Mouse (Mus musculus): ENCODE data around the gene Ezh2.
A peak's percentile ranks its signal among the peaks of the same experiment; 100 is the strongest.
"Not testable (repeated sequence)": the region's sequence is repeated elsewhere in the genome, so short reads cannot be mapped to it uniquely, and the experiment has no call there.

Ezh2 gene

DNA sequence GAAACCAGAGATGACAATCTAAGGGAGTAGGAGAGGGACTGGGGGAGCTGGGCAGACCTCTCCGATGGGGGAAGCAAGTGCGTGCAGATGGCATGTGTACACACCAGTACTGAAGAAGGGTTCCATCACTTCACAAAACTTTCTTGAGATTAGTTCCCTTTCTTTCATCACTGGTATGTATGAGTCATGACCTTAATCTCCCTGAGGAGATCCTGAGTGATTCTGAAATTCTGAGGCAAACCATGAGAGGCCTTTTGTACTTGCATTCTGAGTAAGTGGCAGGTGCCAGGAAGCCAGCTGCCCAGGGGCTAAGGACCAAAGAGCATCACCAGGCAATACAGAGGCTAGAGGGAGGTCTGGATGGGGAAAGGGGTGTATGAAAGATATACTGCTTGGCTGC, 25.9 kb upstream of the Ezh2 start:
- H3K36me3 ChIP-seq (ENCODE audit: insufficient read depth, low read length), result no peaks in the 10 kb centered on the region
- no peaks in the 10 kb centered on the region for H3K27me3 ChIP-seq (ENCODE audit: insufficient read depth, low read length)
- no peaks in the 10 kb centered on the region for H3K9me3 ChIP-seq (ENCODE audit: low read length)
- TF ChIP-seq POU5F1 (IDR thresholded peaks at IDR 0.05; ENCODE audit: borderline replicate concordance, low read length), result no peak
- no peak for TF ChIP-seq CTCF (conservative IDR thresholded peaks at IDR 0.05; ENCODE audit: low read length)
- TF ChIP-seq NANOG (IDR thresholded peaks at IDR 0.05; ENCODE audit: borderline replicate concordance, low read length), result no peak
- no peak overlapping the region for H3K4me3 ChIP-seq (replicated peaks; ENCODE audit: low read length)
- no peaks in the 10 kb centered on the region; the same call in 1 of the 2 replicates for H3K4me1 ChIP-seq (replicated peaks; ENCODE audit: low read depth, low read length)

DNA sequence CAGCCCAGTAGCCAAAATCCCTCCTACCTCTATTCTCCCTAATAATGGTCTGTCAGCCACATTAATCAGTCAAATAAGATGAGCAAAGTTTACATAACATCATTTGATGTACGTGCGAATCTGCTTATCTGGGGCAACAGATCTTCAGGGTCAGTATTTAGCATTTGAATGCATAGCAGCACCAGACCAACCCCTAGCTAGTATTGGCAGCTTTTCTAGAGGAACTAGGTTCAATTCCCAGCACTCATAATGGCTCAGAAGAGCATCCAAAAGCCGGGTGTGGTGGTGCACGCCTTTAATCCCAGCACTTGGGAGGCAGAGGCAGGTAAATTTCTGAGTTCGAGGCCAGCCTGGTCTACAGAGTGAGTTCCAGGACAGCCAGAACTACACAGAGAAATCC, 13.2 kb upstream of the Ezh2 start:
- H3K4me1 ChIP-seq (replicated peaks; ENCODE audit: low read depth, low read length), result peaks cover 39% of the 10 kb centered on the region
- H3K9me3 ChIP-seq (ENCODE audit: low read length); H3K27me3 ChIP-seq (ENCODE audit: insufficient read depth, low read length); H3K4me3 ChIP-seq (replicated peaks; ENCODE audit: low read length); H3K36me3 ChIP-seq (ENCODE audit: insufficient read depth, low read length): not testable (repeated sequence)

DNA sequence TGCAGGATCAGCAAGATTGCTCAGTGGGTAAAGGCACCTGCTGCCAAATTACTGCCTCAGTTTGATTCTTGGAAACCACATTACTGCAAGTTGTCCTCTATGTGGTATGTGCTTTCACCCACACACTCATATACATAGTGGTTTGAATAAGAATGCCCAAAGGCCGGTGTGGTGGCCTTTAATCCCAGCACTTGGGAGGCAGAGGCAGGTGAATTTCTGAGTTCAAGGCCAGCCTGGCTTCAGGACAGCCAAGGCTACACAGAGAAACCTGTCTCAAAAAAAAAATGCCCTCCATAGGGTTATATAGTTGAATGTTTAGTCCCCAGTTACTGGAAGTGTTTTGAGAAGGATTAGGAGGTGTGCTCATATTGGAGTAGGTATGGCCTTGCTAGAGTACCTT, 6.8 kb upstream of the Ezh2 start:
- TF ChIP-seq CTCF (conservative IDR thresholded peaks at IDR 0.05; ENCODE audit: low read length) (no peak), POU5F1 (IDR thresholded peaks at IDR 0.05; ENCODE audit: borderline replicate concordance, low read length) (peak; percentile 35; the same call in 1 of the 2 replicates)
- Histone ChIP-seq H3K9me3 (ENCODE audit: low read length) (no peaks in the 10 kb centered on the region), H3K36me3 (ENCODE audit: insufficient read depth, low read length) (no peaks in the 10 kb centered on the region), H3K27me3 (ENCODE audit: insufficient read depth, low read length) (no peaks in the 10 kb centered on the region), H3K4me3 (replicated peaks; ENCODE audit: low read length) (no peak overlapping the region), H3K4me1 (replicated peaks; ENCODE audit: low read depth, low read length) (peaks cover 64% of the 10 kb centered on the region)

DNA sequence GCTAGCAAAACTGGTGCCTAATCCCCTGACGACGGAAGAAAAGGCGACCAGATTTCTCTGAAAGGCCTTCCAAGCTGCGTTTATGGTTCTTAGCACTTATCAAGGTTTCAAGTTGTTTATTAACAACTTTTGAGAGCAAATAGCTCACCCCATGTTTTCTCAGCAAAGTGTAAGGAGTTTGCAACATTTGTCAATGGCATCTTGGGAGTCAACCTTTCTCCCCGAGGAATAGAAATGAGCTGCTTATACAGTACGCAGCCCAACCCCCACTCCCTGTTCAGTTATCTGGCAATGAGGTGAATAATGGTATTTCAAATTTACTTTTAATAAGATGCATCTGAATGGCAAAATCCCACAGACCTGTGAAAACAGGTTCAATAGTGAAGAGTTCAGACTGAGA, 555 bp upstream of the Ezh2 start:
- H3K27me3 ChIP-seq (ENCODE audit: insufficient read depth, low read length), result no peaks in the 10 kb centered on the region
- H3K4me3 ChIP-seq (replicated peaks; ENCODE audit: low read length), result peak overlapping the region; percentile 90
- no peaks in the 10 kb centered on the region for H3K9me3 ChIP-seq (ENCODE audit: low read length)
- no peaks in the 10 kb centered on the region for H3K36me3 ChIP-seq (ENCODE audit: insufficient read depth, low read length)
- H3K4me1 ChIP-seq (replicated peaks; ENCODE audit: low read depth, low read length), result peaks cover 65% of the 10 kb centered on the region
- no peak for TF ChIP-seq NANOG (IDR thresholded peaks at IDR 0.05; ENCODE audit: borderline replicate concordance, low read length)
- TF ChIP-seq POU5F1 (IDR thresholded peaks at IDR 0.05; ENCODE audit: borderline replicate concordance, low read length), result no peak
- no peak for TF ChIP-seq CTCF (conservative IDR thresholded peaks at IDR 0.05; ENCODE audit: low read length)

DNA sequence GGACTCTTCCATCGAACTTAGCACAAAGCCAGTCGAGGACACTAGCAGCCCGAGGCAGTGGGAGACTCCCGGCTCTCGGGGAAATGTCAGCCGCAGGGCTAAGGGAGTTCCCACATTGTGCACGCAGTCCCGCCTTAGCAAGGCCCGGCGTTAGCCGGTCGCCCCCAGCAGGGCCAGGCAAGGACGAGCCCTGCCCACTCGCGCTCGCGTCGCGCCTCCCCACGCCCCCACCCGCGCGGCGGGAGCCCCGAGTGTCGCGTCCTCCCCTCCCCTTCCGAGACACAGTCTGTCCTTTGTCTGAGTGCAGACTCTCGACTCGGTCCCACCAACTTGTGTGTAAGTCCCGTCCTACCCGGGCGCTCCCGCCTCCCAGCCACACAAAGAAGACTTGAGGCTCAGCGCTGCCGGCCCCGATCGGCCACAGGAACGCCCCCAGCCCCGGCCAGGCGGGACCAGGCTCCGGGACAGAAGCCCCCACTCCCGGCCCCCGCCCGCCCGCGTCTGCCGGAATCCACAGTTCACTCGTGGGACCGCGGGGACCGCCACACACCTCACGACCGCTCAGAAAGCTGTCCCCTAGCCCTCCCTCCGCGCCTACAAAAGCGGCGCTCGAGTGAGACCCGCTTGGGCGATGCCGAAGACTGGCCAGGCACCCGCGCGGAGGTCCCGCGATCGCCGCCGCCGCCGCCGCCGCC, 853 bp downstream of the Ezh2 start:
- Histone ChIP-seq H3K27me3 (ENCODE audit: insufficient read depth, low read length) (no peaks in the 10 kb centered on the region), H3K9me3 (ENCODE audit: low read length) (no peaks in the 10 kb centered on the region), H3K36me3 (ENCODE audit: insufficient read depth, low read length) (peaks cover 6% of the 10 kb centered on the region; the same call in 1 of the 2 replicates), H3K4me1 (replicated peaks; ENCODE audit: low read depth, low read length) (peaks cover 63% of the 10 kb centered on the region), H3K4me3 (replicated peaks; ENCODE audit: low read length) (peak overlapping the region; percentile 90)
- no peak for TF ChIP-seq NANOG (IDR thresholded peaks at IDR 0.05; ENCODE audit: borderline replicate concordance, low read length)
- TF ChIP-seq POU5F1 (IDR thresholded peaks at IDR 0.05; ENCODE audit: borderline replicate concordance, low read length), result no peak
- no peak for TF ChIP-seq CTCF (conservative IDR thresholded peaks at IDR 0.05; ENCODE audit: low read length)

DNA sequence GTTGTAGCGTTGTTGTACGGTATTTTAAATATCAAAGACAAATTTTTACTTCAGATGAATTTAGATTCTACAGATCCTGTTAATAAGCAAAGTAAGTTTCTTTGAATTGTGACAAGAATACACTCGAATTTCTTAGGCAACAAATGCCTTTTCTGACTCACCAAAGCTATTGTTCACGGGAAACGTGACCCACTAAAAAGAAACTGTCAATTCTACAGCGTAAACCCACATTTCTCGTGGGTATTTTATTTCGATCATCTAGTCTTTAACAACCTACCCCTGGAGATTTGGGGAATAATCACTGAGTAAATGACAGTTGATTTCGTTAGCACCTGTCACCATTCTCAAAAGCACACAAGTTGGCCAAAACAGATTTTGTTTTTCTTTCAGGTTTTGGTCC, 1.6 kb downstream of the Ezh2 start:
- TF ChIP-seq CTCF (conservative IDR thresholded peaks at IDR 0.05; ENCODE audit: low read length) (no peak), POU5F1 (IDR thresholded peaks at IDR 0.05; ENCODE audit: borderline replicate concordance, low read length) (no peak), NANOG (IDR thresholded peaks at IDR 0.05; ENCODE audit: borderline replicate concordance, low read length) (no peak)
- peak overlapping the region; percentile 90 for H3K4me3 ChIP-seq (replicated peaks; ENCODE audit: low read length)
- peaks cover 6% of the 10 kb centered on the region; the same call in 1 of the 2 replicates for H3K36me3 ChIP-seq (ENCODE audit: insufficient read depth, low read length)

DNA sequence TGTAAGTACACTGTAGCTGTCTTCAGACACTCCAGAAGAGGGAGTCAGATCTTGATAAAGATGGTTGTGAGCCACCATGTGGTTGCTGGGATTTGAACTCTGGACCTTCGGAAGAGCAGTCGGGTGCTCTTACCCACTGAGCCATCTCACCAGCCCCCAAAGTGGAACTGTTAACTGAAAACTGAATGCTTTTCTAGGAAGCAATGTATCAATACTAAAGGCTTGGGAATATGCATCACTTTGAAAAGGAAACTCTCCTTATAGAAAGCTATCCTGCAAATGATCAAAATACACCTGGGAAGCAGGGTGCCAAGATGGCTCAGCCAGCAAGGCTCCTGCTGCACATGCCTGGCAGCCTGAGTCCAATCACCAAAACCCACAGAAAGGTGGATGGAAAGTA, 7.8 kb downstream of the Ezh2 start:
- H3K4me1 ChIP-seq (replicated peaks; ENCODE audit: low read depth, low read length), result peaks cover 74% of the 10 kb centered on the region
- not testable (repeated sequence) for H3K9me3 ChIP-seq (ENCODE audit: low read length); H3K4me3 ChIP-seq (replicated peaks; ENCODE audit: low read length); H3K27me3 ChIP-seq (ENCODE audit: insufficient read depth, low read length)
- H3K36me3 ChIP-seq (ENCODE audit: insufficient read depth, low read length), result peaks cover 14% of the 10 kb centered on the region

More for the DNA sequence above, 1.6 kb downstream of the Ezh2 start:
- Histone ChIP-seq H3K4me1 (replicated peaks; ENCODE audit: low read depth, low read length) (peaks cover 65% of the 10 kb centered on the region), H3K9me3 (ENCODE audit: low read length) (no peaks in the 10 kb centered on the region), H3K27me3 (ENCODE audit: insufficient read depth, low read length) (no peaks in the 10 kb centered on the region)

DNA sequence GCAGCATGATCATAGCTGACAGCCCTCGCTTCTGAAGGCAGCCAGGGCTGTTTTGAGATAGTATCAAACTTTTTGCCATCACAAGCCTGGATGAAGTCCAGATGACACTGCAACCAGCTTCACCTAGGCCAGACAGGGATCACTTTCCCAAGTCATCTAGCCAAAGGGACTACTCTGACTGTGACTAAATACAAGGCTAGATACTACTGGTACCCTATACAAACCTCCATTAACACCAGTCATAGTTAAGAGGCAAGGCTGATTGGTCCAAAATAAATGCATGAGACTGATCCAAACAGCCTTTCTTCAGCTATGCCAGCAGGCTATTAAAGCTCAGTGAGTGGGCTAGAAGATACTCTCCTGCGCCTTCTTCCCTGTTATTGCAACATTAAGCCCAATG, 22.3 kb downstream of the Ezh2 start:
- no peaks in the 10 kb centered on the region for H3K27me3 ChIP-seq (ENCODE audit: insufficient read depth, low read length)
- no peak overlapping the region for H3K4me3 ChIP-seq (replicated peaks; ENCODE audit: low read length)
- no peaks in the 10 kb centered on the region for H3K9me3 ChIP-seq (ENCODE audit: low read length)
- peaks cover 71% of the 10 kb centered on the region for H3K36me3 ChIP-seq (ENCODE audit: insufficient read depth, low read length)
- TF ChIP-seq POU5F1 (IDR thresholded peaks at IDR 0.05; ENCODE audit: borderline replicate concordance, low read length), result no peak
- no peak for TF ChIP-seq CTCF (conservative IDR thresholded peaks at IDR 0.05; ENCODE audit: low read length)
- no peak for TF ChIP-seq NANOG (IDR thresholded peaks at IDR 0.05; ENCODE audit: borderline replicate concordance, low read length)
- H3K4me1 ChIP-seq (replicated peaks; ENCODE audit: low read depth, low read length), result no peaks in the 10 kb centered on the region

- Histone ChIP-seq H3K27me3 (ENCODE audit: insufficient read depth, low read length) (no peaks in the 10 kb centered on the region), H3K9me3 (ENCODE audit: low read length) (no peaks in the 10 kb centered on the region), H3K36me3 (ENCODE audit: insufficient read depth, low read length) (peaks cover 96% of the 10 kb centered on the region), H3K4me3 (replicated peaks; ENCODE audit: low read length) (no peak overlapping the region), H3K4me1 (replicated peaks; ENCODE audit: low read depth, low read length) (peaks cover 17% of the 10 kb centered on the region)
- TF ChIP-seq CTCF (conservative IDR thresholded peaks at IDR 0.05; ENCODE audit: low read length), result no peak
- TF ChIP-seq POU5F1 (IDR thresholded peaks at IDR 0.05; ENCODE audit: borderline replicate concordance, low read length), result no peak
- no peak for TF ChIP-seq NANOG (IDR thresholded peaks at IDR 0.05; ENCODE audit: borderline replicate concordance, low read length)
These were observed 29.7 kb downstream of the Ezh2 start for GRCm38 (mm10) chr6:47565326-47566035.
